In the genomic region with DNA sequence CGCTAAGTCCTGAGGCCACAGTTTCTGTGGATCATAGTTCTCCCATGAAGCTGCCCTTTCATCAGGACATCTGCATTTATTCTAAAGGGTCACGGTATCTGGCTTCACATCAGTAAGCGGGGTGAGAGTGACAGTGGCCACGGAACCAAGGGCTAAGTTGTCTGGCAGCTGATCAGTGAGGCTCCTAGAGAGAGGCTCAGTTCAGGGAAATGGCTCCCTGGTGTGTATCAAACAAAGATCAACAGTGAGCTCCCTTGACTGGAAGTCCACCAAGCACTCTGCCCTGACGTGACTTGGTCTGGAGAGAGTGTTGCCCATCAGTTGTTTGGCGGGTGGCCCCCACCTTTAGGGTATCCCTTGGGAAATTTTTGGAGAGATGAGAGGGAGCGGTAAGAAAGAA, we compare ENCODE assay signal across 20 mouse cellular contexts. TPM values are rescaled to one million over a fixed set of nuclear protein-coding genes. Genes with fewer than 3 reads are reported as not detected.
"Had no signal": no experiment of that assay in that cellular context is flagged by ENCODE, and none has a peak within 500 bp of the region (broad histone marks: within the 10 kb centered on the region; RNA-seq: fewer than 3 reads in every experiment).

No protein-coding gene starts in this region.

- H3K4me2 ChIP-seq: limb, embryonic 13.5 days; liver, embryonic 11.5 days; lung, embryonic 14.5 days; midbrain, embryonic 12.5 days; midbrain, embryonic 15.5 days; neural tube, embryonic 13.5 days had no signal

- DNase-seq: kidney, adult 2 months; kidney, postnatal 25 days; liver, postnatal 0 days; lung, embryonic 14.5 days; retina, postnatal 1 day; right cerebral cortex, postnatal 25 days; thymus, postnatal 25 days had no signal

- H3K9ac ChIP-seq: limb, embryonic 13.5 days; liver, embryonic 14.5 days; liver, postnatal 0 days; lung, embryonic 14.5 days; midbrain, embryonic 12.5 days; midbrain, embryonic 15.5 days; neural tube, embryonic 13.5 days had no signal

- H3K9me3 ChIP-seq: limb, embryonic 10.5 days; limb, embryonic 13.5 days; midbrain, embryonic 12.5 days; midbrain, embryonic 15.5 days; neural tube, embryonic 13.5 days had no signal

- H3K36me3 ChIP-seq: midbrain, embryonic 12.5 days; midbrain, embryonic 15.5 days had no signal

- H3K4me1 ChIP-seq: limb, embryonic 10.5 days; midbrain, embryonic 12.5 days; midbrain, embryonic 15.5 days had no signal

- H3K27me3 ChIP-seq: limb, embryonic 13.5 days; midbrain, embryonic 12.5 days; midbrain, embryonic 15.5 days; neural tube, embryonic 13.5 days had no signal

- ATAC-seq: intestine, postnatal 0 days; liver, postnatal 0 days; midbrain, embryonic 15.5 days had no signal

- H3K27ac ChIP-seq: kidney, postnatal 0 days; limb, embryonic 10.5 days; limb, embryonic 13.5 days; liver, embryonic 14.5 days; macrophage; midbrain, embryonic 12.5 days; midbrain, embryonic 15.5 days; neural tube, embryonic 13.5 days had no signal

- H3K4me3 ChIP-seq: limb, embryonic 10.5 days; limb, embryonic 13.5 days; midbrain, embryonic 12.5 days; midbrain, embryonic 15.5 days; myocyte; neural tube, embryonic 13.5 days had no signal

RNA-seq across cellular contexts. Expression of gene A930033H14Rik, which starts 11.4 kb away (rescaled TPM):
- total RNA-seq: monocyte, adult 5-6 weeks; neutrophil, adult 5-6 weeks had no signal
